Mouse (Mus musculus): ENCODE measurements around the gene Gsn.

Gsn gene

GRCm38 (mm10) chr2:35255885-35256833, at the start of gene Gsn:
Gsn (plus strand) TSS chr2:35256380.
- peak; percentile 85 for DNase-seq (ENCODE audit: low spot score)

- no peak for DNase-seq (ENCODE audit: low spot score)
These were observed 49.4 kb upstream of the Gsn start for GRCm38 (mm10) chr2:35206761-35207160.

- DNase-seq (ENCODE audit: low spot score): no peak
These were observed 48.1 kb upstream of the Gsn start for GRCm38 (mm10) chr2:35208054-35208453.

- DNase-seq (ENCODE audit: low spot score): no peak
These were observed 47.1 kb upstream of the Gsn start for GRCm38 (mm10) chr2:35208931-35209665.

GRCm38 (mm10) chr2:35211681-35212080, 44.5 kb upstream of the Gsn start:
- DNase-seq (ENCODE audit: low spot score): no peak

- no peak for DNase-seq (ENCODE audit: low spot score)
These were observed 42.8 kb upstream of the Gsn start for GRCm38 (mm10) chr2:35213345-35213910.

- DNase-seq (ENCODE audit: low spot score): peak; percentile 88
These were observed 41.3 kb upstream of the Gsn start for GRCm38 (mm10) chr2:35214881-35215358.

GRCm38 (mm10) chr2:35215363-35215762, 40.8 kb upstream of the Gsn start:
- DNase-seq (ENCODE audit: low spot score): no peak

GRCm38 (mm10) chr2:35216701-35217100, 39.5 kb upstream of the Gsn start:
- no peak for DNase-seq (ENCODE audit: low spot score)

GRCm38 (mm10) chr2:35218736-35219135, 37.4 kb upstream of the Gsn start:
- no peak for DNase-seq (ENCODE audit: low spot score)

- DNase-seq (ENCODE audit: low spot score): no peak
These were observed 33.3 kb upstream of the Gsn start for GRCm38 (mm10) chr2:35222822-35223391.

GRCm38 (mm10) chr2:35224285-35224684, 31.9 kb upstream of the Gsn start:
- no peak for DNase-seq (ENCODE audit: low spot score)

- DNase-seq (ENCODE audit: low spot score): no peak
These were observed 28.0 kb upstream of the Gsn start for GRCm38 (mm10) chr2:35228145-35228544.

GRCm38 (mm10) chr2:35230215-35230614, 26.0 kb upstream of the Gsn start:
- no peak for DNase-seq (ENCODE audit: low spot score)

GRCm38 (mm10) chr2:35231871-35232270, 24.3 kb upstream of the Gsn start:
- DNase-seq (ENCODE audit: low spot score): no peak

GRCm38 (mm10) chr2:35232595-35233445, 23.4 kb upstream of the Gsn start:
- no peak for DNase-seq (ENCODE audit: low spot score)

- DNase-seq (ENCODE audit: low spot score): no peak
These were observed 22.3 kb upstream of the Gsn start for GRCm38 (mm10) chr2:35233898-35234297.

- no peak for DNase-seq (ENCODE audit: low spot score)
These were observed 21.2 kb upstream of the Gsn start for GRCm38 (mm10) chr2:35235021-35235420.

- DNase-seq (ENCODE audit: low spot score): no peak
These were observed 11.9 kb upstream of the Gsn start for GRCm38 (mm10) chr2:35244241-35244640.

- no peak for DNase-seq (ENCODE audit: low spot score)
These were observed 8.4 kb upstream of the Gsn start for GRCm38 (mm10) chr2:35247763-35248162.

GRCm38 (mm10) chr2:35252733-35253132, 3.4 kb upstream of the Gsn start:
- no peak for DNase-seq (ENCODE audit: low spot score)

Data from testis, postnatal 10 days (tissue).